Mouse (Mus musculus) neural tube, embryonic 11.5 days (tissue): Measurements from ENCODE around the gene Mapkapk2. TPM values are rescaled to one million over a fixed set of nuclear protein-coding genes. Genes with fewer than 3 reads are reported as not detected.
A peak's percentile ranks its signal among the peaks of the same experiment; 100 is the strongest.

Experiments used
- ATAC-seq: fragments of 200-750 bp; cut with Nextera tagmentation; 2 replicates; pipeline ENCODE4 v1.8.0; 2017; ENCODE audit warnings: moderate number of reproducible peaks, mild to moderate bottlenecking, moderate TSS enrichment, moderate library complexity; ENCODE audit not compliant: insufficient read depth, low FRiP score, low TSS enrichment
- DNase-seq: peaks from one replicate; pipeline ENCODE4 v3.0.0-alpha.2; 2015; ENCODE audit warnings: low spot score
- H3K27ac ChIP-seq: fragments of 300-500 bp; sonication (generic); 2 replicates; pipeline ENCODE4 v1.5.1; 2014; ENCODE audit warnings: low read depth, mild to moderate bottlenecking, low read length
- H3K27me3 ChIP-seq: fragments of 300-500 bp; sonication (generic); 2 replicates; pipeline ENCODE4 v1.6.1; 2014; ENCODE audit warnings: mild to moderate bottlenecking, low read length, mixed read lengths; ENCODE audit not compliant: control insufficient read depth, insufficient read depth
- H3K36me3 ChIP-seq: fragments of 300-500 bp; sonication (generic); 2 replicates; pipeline ENCODE4 v1.6.1; 2014; ENCODE audit warnings: mild to moderate bottlenecking, low read length, moderate library complexity, mixed read lengths; ENCODE audit not compliant: control insufficient read depth, insufficient read depth
- H3K4me1 ChIP-seq: fragments of 300-500 bp; sonication (generic); 2 replicates; pipeline ENCODE4 v1.6.1; 2014; ENCODE audit warnings: low read length, mixed read lengths; ENCODE audit not compliant: control insufficient read depth, insufficient read depth
- H3K4me2 ChIP-seq: fragments of 300-500 bp; sonication (generic); 2 replicates; pipeline ENCODE4 v1.6.1; 2014; ENCODE audit warnings: low read depth, mild to moderate bottlenecking, moderate library complexity
- H3K4me3 ChIP-seq: fragments of 300-500 bp; sonication (generic); 2 replicates; pipeline ENCODE4 v1.5.1; 2014; ENCODE audit warnings: low read depth, low read length
- H3K9ac ChIP-seq: fragments of 300-500 bp; sonication (generic); 2 replicates; pipeline ENCODE4 v1.6.1; 2014; ENCODE audit warnings: mild to moderate bottlenecking, low read length
- H3K9me3 ChIP-seq: fragments of 300-500 bp; sonication (generic); 2 replicates; pipeline ENCODE4 v1.6.1; 2016; ENCODE audit warnings: low read length; ENCODE audit not compliant: control insufficient read depth
- WGBS: fragments of 180-500 bp; shearing (Covaris S2); extraction: QIAGEN DNeasy Blood & Tissue Kit; methylation state at CpG from one replicate; pipeline ENCODE4 v1.1.7; 2014; 5-methylcytosine and 5-hydroxymethylcytosine counted together
- polyA plus RNA-seq: library from polyadenylated mRNA; unstranded; fragments of >200 nt; fragmentation: Nextera tagmentation; extraction: Ambion mirVana; gene quantifications from 2 replicates; pipeline ENCODE4 v1.2.1, GENCODE M21; 2014

Mapkapk2 gene
- polyA plus RNA-seq, 1 experiment from 2014 or later, result 36.5 TPM

DNA sequence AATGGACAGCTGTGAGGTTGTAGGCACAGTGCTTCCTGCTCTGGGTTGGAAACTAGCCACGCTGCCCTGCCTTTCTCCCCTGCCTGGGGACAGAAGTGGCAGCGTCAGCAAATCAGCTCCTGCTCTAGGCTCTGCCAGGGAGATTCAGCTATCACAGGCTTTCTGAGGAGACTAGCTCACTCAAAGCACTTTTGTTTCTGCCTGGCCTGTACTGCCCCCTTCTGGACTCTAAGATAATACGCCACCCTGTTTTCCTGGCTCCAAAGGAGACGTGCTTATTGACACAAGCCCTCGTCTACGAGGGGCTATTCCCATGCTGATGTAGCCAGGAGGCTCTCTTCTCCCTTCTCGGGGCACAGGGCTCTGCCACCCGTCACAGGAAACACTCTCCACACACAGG, 44.4 kb downstream of the Mapkapk2 start:
- no peaks in the 10 kb centered on the region for H3K4me1 ChIP-seq
- peak; percentile 71; the same call in 1 of the 2 replicates for ATAC-seq
- 4% methylated on average over 8 of the region's 8 CpGs for WGBS
- peaks cover 7% of the 10 kb centered on the region for H3K36me3 ChIP-seq
- no peak overlapping the region for H3K4me3 ChIP-seq
- H3K27me3 ChIP-seq, result no peaks in the 10 kb centered on the region
- no peaks in the 10 kb centered on the region for H3K9me3 ChIP-seq
- H3K27ac ChIP-seq, result no peak overlapping the region
- DNase-seq, result peak; percentile 73
- H3K4me2 ChIP-seq, result no peak overlapping the region
- H3K9ac ChIP-seq, result no peak overlapping the region

DNA sequence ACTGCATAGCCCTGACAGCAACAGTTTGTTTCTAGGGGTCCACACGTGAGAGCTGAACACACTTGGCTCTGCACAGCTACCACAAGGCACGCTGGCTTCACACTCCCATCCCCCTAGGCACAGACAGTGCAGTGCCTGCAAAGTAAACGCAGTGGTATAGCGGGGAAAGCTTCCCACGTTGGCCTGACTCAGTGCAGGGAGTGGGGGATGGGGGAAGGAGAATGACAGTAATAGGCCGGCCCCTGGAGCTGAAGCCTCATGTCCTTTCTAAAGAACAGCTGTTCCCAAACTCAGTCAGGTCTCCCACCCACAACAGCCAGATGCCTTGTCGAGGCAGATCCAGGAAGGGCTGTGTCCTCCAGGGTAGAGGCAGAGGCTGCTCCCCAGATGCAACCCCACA, 46.6 kb downstream of the Mapkapk2 start:
- H3K36me3 ChIP-seq, result no peaks in the 10 kb centered on the region; the same call in none of the 2 replicates
- no peak overlapping the region for H3K4me2 ChIP-seq
- H3K4me3 ChIP-seq, result no peak overlapping the region
- no peaks in the 10 kb centered on the region for H3K27me3 ChIP-seq
- WGBS, result 28% methylated on average over 7 of the region's 7 CpGs
- no peaks in the 10 kb centered on the region for H3K9me3 ChIP-seq
- DNase-seq, result no peak
- no peak overlapping the region for H3K9ac ChIP-seq
- ATAC-seq, result no peak; the same call in 1 of the 2 replicates
- H3K4me1 ChIP-seq, result no peaks in the 10 kb centered on the region
- H3K27ac ChIP-seq, result no peak overlapping the region

DNA sequence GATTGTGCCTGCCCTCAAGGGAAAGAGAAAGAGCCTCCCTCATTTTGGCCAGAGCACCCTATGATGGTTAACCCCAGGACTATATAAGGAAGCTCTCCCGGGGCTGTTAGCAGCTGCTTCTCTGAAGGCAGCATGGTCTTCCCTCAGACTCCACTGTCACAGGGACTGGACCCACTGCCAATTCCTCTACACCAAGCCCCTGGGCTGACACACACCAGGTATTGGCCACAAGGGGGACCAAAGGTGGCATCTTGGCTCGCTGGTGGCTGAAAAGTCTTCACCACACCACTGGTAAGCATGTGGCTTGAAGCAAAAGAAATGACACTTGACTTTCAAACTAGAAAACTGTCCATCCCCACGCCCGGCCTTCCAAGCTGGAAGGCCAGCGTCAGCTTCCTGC, 47.0 kb downstream of the Mapkapk2 start:
- Histone ChIP-seq H3K27me3 (no peaks in the 10 kb centered on the region), H3K9ac (no peak overlapping the region), H3K36me3 (no peaks in the 10 kb centered on the region; the same call in 1 of the 2 replicates), H3K4me3 (no peak overlapping the region), H3K4me1 (no peaks in the 10 kb centered on the region), H3K9me3 (no peaks in the 10 kb centered on the region), H3K4me2 (no peak overlapping the region), H3K27ac (no peak overlapping the region)
- DNase-seq (no peak), ATAC-seq (no peak)
- WGBS, result 89% methylated on average over 5 of the region's 5 CpGs

DNA sequence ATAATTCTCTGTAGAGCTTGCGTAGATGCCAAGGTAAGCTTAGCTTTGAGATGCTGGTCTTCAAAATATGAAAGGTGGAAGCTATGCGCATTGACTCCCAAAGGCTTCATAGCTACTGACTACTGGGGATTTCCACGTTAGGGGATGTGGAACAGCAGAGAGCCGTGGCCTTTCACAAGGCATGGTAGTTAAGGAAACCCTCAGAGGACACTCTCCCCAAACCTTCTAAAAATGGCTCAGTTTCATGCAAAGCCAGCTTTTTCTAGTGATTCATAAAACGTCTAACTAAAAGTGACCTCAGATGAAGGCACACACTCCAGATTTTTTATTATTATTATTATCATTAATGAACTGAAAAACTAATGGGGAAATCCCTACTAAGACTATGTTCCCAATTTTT, 47.6 kb downstream of the Mapkapk2 start:
- H3K9me3 ChIP-seq, result no peaks in the 10 kb centered on the region
- ATAC-seq, result no peak
- no peak overlapping the region for H3K9ac ChIP-seq
- no peak for DNase-seq
- H3K36me3 ChIP-seq, result no peaks in the 10 kb centered on the region; the same call in 1 of the 2 replicates
- no peak overlapping the region for H3K4me3 ChIP-seq
- H3K4me2 ChIP-seq, result no peak overlapping the region
- WGBS, result 94% methylated on average over 5 of the region's 5 CpGs
- no peaks in the 10 kb centered on the region for H3K27me3 ChIP-seq
- no peaks in the 10 kb centered on the region for H3K4me1 ChIP-seq
- no peak overlapping the region for H3K27ac ChIP-seq

DNA sequence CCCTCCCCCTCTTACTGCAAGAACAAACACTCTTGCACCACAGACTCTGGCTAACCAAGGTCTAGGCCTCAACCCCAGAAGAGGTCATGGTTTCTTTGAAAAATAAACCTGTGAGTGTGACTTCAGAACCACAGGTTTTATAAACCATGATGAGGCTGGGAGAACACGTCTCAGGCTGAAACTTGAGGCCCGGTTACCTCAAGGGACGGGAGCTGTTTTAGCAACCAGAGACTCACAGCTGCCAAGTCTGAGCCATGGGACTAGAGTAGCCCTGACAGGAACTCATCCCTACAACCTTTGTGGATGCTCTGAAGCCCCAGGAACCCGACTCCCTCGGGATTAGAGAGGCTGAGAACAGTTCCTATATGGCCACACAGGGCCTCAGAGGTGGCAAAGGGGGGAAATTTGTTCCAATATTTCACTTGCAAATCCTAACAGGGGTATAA, 48.2 kb downstream of the Mapkapk2 start:
- no peak overlapping the region for H3K4me2 ChIP-seq
- H3K9ac ChIP-seq, result no peak overlapping the region
- H3K27ac ChIP-seq, result no peak overlapping the region
- H3K4me3 ChIP-seq, result no peak overlapping the region
- 75% methylated on average over 5 of the region's 5 CpGs for WGBS
- H3K9me3 ChIP-seq, result no peaks in the 10 kb centered on the region
- ATAC-seq (no peak), DNase-seq (no peak)
- H3K27me3 ChIP-seq, result no peaks in the 10 kb centered on the region
- no peaks in the 10 kb centered on the region; the same call in 1 of the 2 replicates for H3K36me3 ChIP-seq
- H3K4me1 ChIP-seq, result no peaks in the 10 kb centered on the region

DNA sequence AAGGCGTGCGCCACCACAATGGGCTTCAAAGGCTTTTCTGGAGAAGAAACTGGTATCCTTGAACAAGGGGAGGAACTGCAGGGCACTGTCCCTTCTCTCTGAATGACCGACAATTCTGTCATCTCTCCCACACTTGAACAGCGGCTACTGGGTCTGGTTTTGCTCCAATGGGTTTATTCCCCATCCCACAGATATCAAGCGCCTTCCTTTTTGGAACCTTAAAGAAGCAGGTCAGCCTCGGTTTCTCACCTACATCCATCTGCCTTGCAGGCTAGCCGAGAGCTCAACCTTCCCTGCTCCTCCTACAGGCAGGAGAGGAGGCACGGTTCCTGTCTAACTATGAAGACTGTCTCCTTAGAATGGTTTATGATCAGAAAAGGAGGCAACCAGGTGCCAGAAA, 48.7 kb downstream of the Mapkapk2 start:
- Histone ChIP-seq H3K27me3 (no peaks in the 10 kb centered on the region), H3K4me2 (no peak overlapping the region), H3K4me1 (no peaks in the 10 kb centered on the region), H3K27ac (no peak overlapping the region), H3K36me3 (no peaks in the 10 kb centered on the region; the same call in 1 of the 2 replicates), H3K4me3 (no peak overlapping the region), H3K9me3 (no peaks in the 10 kb centered on the region), H3K9ac (no peak overlapping the region)
- 87% methylated on average over 8 of the region's 8 CpGs for WGBS
- ATAC-seq (no peak), DNase-seq (no peak)

DNA sequence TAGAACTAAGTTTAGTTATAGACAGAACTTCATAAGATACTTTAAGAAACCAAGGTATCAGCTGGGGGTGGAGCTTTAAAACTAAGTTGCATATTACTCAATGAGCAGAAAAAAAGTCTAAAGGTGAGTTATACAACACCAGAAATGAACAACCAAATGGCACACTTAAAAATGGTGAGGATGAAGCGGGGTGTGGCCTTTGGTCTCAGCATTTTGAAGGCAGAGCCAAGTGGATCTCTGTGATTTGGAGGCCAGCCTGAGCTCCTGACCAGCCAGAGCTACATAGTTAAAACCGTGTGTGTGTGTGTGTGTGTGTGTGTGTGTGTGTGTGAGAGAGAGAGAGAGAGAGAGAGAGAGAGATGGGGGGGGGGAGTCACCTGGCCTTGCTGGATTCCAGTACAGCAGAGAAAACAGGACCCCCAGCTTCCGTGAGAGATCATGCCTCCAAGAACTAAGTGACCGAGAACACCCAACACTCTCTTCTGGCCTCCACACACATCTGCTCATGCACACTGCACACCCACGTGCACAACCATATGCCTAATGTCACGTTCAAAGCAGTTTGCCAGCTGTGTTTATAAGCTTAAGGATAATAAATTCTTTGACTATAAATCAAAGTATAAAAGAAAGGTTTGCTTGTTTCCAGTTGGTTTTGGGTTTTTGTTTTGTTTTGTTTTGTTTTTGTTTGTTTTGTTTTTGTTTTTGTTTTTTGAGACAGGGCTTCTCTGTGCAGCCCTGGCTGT, 49.3 kb downstream of the Mapkapk2 start:
- no peak overlapping the region for H3K4me2 ChIP-seq
- H3K27me3 ChIP-seq, result no peaks in the 10 kb centered on the region
- no peak overlapping the region for H3K4me3 ChIP-seq
- no peak overlapping the region for H3K9ac ChIP-seq
- H3K9me3 ChIP-seq, result no peaks in the 10 kb centered on the region
- DNase-seq (no peak), ATAC-seq (no peak)
- no peak overlapping the region for H3K27ac ChIP-seq
- no peaks in the 10 kb centered on the region for H3K4me1 ChIP-seq
- whole genome bisulfite sequencing, result 74% methylated on average over 6 of the region's 6 CpGs
- no peaks in the 10 kb centered on the region for H3K36me3 ChIP-seq

DNA sequence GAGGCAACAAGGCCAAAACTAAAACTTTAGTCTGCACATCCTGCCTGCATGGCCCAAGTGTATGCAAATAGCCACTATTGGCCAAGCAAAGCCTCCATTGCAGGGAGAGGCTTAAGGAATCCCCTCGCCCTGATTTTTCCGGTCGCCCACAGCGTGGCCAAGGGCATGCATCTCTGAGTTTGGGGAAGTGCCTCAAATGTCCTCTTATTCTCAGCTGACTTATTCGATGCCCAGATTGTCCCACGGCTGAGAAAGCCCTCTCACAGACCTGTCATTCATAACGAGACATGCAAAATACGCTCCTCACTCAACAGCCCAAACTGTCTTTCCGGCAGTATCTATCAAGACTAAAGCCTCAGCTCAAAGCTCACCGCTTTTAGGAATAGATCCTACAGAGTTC, 51.0 kb downstream of the Mapkapk2 start:
- H3K9ac ChIP-seq, result no peak overlapping the region
- no peaks in the 10 kb centered on the region for H3K4me1 ChIP-seq
- no peak for ATAC-seq
- H3K4me2 ChIP-seq, result no peak overlapping the region
- H3K36me3 ChIP-seq, result no peaks in the 10 kb centered on the region
- H3K27me3 ChIP-seq, result no peaks in the 10 kb centered on the region
- H3K9me3 ChIP-seq, result no peaks in the 10 kb centered on the region
- H3K27ac ChIP-seq, result no peak overlapping the region
- WGBS, result 91% methylated on average over 10 of the region's 10 CpGs
- H3K4me3 ChIP-seq, result no peak overlapping the region
- no peak for DNase-seq

DNA sequence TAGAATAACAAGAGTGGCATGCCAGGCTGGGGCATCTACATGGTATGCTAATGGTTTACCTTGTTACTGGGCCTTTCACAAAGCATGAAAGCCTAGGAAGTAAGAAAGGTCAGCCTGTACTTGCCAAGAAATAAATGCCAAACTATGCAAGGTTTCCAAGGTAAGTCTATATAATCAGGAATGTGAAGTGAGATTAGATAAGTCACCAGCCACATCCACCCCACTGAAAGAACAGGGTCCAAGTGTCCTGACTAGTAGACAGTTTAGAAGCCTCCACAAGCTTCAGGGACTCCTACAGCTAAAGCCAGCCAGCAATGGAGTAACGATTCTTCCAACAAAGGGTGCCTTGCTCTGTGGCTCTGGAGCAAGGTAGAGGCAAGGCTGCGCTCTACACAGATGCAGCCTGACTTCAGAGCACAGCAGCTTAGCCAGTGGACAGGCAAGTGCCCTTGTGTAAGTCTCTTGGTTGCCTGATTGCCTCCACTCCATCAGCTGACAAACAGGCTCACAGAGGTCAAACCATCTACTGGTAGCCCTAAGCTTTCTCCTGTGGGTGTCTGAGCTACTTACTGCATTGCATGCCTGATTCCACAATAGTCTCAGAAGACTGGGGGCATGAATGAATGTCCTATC, 51.8 kb downstream of the Mapkapk2 start:
- no peak for DNase-seq
- 90% methylated on average over 2 of the region's 2 CpGs for WGBS
- Histone ChIP-seq H3K9ac (no peak overlapping the region), H3K27me3 (no peaks in the 10 kb centered on the region), H3K36me3 (no peaks in the 10 kb centered on the region), H3K9me3 (no peaks in the 10 kb centered on the region), H3K4me3 (no peak overlapping the region), H3K4me1 (no peaks in the 10 kb centered on the region), H3K27ac (no peak overlapping the region), H3K4me2 (no peak overlapping the region)
- no peak for ATAC-seq
